12 mouse cellular contexts compared by ENCODE assay signal in genomic region chr4:152264867-152265568, GRCm38 (mm10). TPM values are rescaled to one million over a fixed set of nuclear protein-coding genes. Genes with fewer than 3 reads are reported as not detected.
DNase-seq lines count a peak whose midpoint lies in the region; ATAC-seq and TF ChIP-seq lines count a peak whose summit lies in the region.
"Had no signal": no experiment of that assay in that cellular context is flagged by ENCODE, and none has a peak within 500 bp of the region (broad histone marks: within the 10 kb centered on the region; RNA-seq: fewer than 3 reads in every experiment).

No protein-coding gene starts in this region.

- DNase-seq in heart, postnatal 0 days (ENCODE audit: low spot score): no peak
- DNase-seq in heart, adult 8-10 months (ENCODE audit: low spot score): no peak
- DNase-seq in 416B (ENCODE audit: low read depth): peak; percentile 51
- no peak for DNase-seq in frontal cortex, postnatal 14 days (ENCODE audit: low spot score in 2 of 2)
- DNase-seq: cerebellum, adult 18-20 months; kidney, postnatal 4 days had no signal

- H3K27me3 ChIP-seq in heart, postnatal 0 days (ENCODE audit: control insufficient read depth, insufficient read depth, low read length): no peaks in the 10 kb centered on the region
- H3K27me3 ChIP-seq in C2C12 (ENCODE audit: control insufficient read depth, insufficient read depth, insufficient read length): no peaks in the 10 kb centered on the region

- H3K36me3 ChIP-seq in heart, postnatal 0 days (replicated peaks; ENCODE audit: control insufficient read depth, insufficient read depth, low read length): peaks cover 6% of the 10 kb centered on the region; the same call in 1 of the 2 replicates
- peaks cover 53% of the 10 kb centered on the region for H3K36me3 ChIP-seq in C2C12 (ENCODE audit: control insufficient read depth, insufficient read depth)
- H3K36me3 ChIP-seq: limb, embryonic 12.5 days had no signal

- H3K9ac ChIP-seq in heart, postnatal 0 days (replicated peaks; ENCODE audit: low read depth, low read length): no peak overlapping the region
- H3K9ac ChIP-seq: midbrain, embryonic 13.5 days had no signal

- H3K9me3 ChIP-seq in heart, postnatal 0 days (replicated peaks; ENCODE audit: control insufficient read depth, low read length): no peaks in the 10 kb centered on the region
- H3K9me3 ChIP-seq: limb, embryonic 12.5 days; midbrain, embryonic 13.5 days had no signal

- no peak overlapping the region for H3ac ChIP-seq in C2C12 (ENCODE audit: control insufficient read depth, insufficient read length, low read depth)

- H3K27ac ChIP-seq in heart, postnatal 0 days (ENCODE audit: low read depth): peak overlapping the region; percentile 90; the same call in 1 of the 2 replicates
- H3K27ac ChIP-seq in cortical plate, adult 2 months (ENCODE audit: insufficient read depth, low read length): no peak overlapping the region
- H3K27ac ChIP-seq: limb, embryonic 12.5 days; midbrain, embryonic 13.5 days had no signal

- TF ChIP-seq POLR2A in cortical plate, adult 2 months (IDR thresholded peaks at IDR 0.05; ENCODE audit: extremely low read depth, insufficient read depth, low read length): no peak

- no peak for TF ChIP-seq EP300 in heart, postnatal 0 days (IDR thresholded peaks at IDR 0.05; ENCODE audit: low read depth)

- H3K79me2 ChIP-seq in C2C12 (ENCODE audit: control insufficient read depth, insufficient read depth): no peaks in the 10 kb centered on the region

- ATAC-seq in heart, postnatal 0 days (ENCODE audit: insufficient read depth, low read depth): no peak
- ATAC-seq in erythroid progenitor cell, adult 5-6 weeks (replicated peaks; ENCODE audit: low FRiP score, poor library complexity, severe bottlenecking): no peak
- ATAC-seq: midbrain, embryonic 13.5 days had no signal

- TF ChIP-seq CTCF in heart, postnatal 0 days (IDR thresholded peaks at IDR 0.05; ENCODE audit: low read depth): peak; percentile 35
- TF ChIP-seq CTCF in C2C12 (IDR thresholded peaks at IDR 0.05; ENCODE audit: control insufficient read depth, insufficient read depth, insufficient read length): no peak
- TF ChIP-seq CTCF in cortical plate, adult 2 months (IDR thresholded peaks at IDR 0.05; ENCODE audit: extremely low read depth, insufficient read depth, low read length): peak; percentile 30

- H3K4me3 ChIP-seq in heart, postnatal 0 days (ENCODE audit: low read depth, low read length): no peak overlapping the region
- no peak overlapping the region for H3K4me3 ChIP-seq in C2C12 (ENCODE audit: insufficient read depth, poor library complexity, severe bottlenecking)
- no peak overlapping the region for H3K4me3 ChIP-seq in cortical plate, adult 2 months (ENCODE audit: insufficient read depth, low read length)
- H3K4me3 ChIP-seq: limb, embryonic 12.5 days; midbrain, embryonic 13.5 days had no signal

- WGBS in heart, postnatal 0 days: 86% methylated on average over 9 of the region's 9 CpGs

- H3K4me1 ChIP-seq in heart, postnatal 0 days (ENCODE audit: control insufficient read depth, insufficient read depth): peaks cover 74% of the 10 kb centered on the region
- H3K4me1 ChIP-seq in cortical plate, adult 2 months (ENCODE audit: control insufficient read depth, insufficient read depth, low read length): peaks cover 6% of the 10 kb centered on the region

- no peaks in the 10 kb centered on the region for H3K79me3 ChIP-seq in C2C12 (ENCODE audit: low read depth)

- no peak overlapping the region for H3K4me2 ChIP-seq in heart, postnatal 0 days (ENCODE audit: low read depth, low read length)
- H3K4me2 ChIP-seq: limb, embryonic 12.5 days; midbrain, embryonic 13.5 days had no signal

TF ChIP-seq in C2C12, 6 proteins besides CTCF, POLR2A, EP300 and RAD21:
- TF ChIP-seq MYOD1 (IDR thresholded peaks at IDR 0.05; ENCODE audit: control insufficient read depth, insufficient read length, low read depth) (peak; percentile 24), FOSL1 (IDR thresholded peaks at IDR 0.05; ENCODE audit: insufficient read depth, low read length, poor library complexity, severe bottlenecking) (no peak), CEBPB (IDR thresholded peaks at IDR 0.05; ENCODE audit: low read depth) (no peak), USF1 (IDR thresholded peaks at IDR 0.05; ENCODE audit: low read depth) (no peak), MAX (IDR thresholded peaks at IDR 0.05) (peak; percentile 87)

RNA-seq across cellular contexts. Expression of gene Gpr153, which starts 9.0 kb away (rescaled TPM):
- 50.8 and 56.4 TPM in 2 replicates for total RNA-seq in heart, postnatal 0 days (2014; rRNA removed; ENCODE audit: low replicate concordance)
- 5.0 TPM in 2 replicates for polyA plus RNA-seq in heart, postnatal 0 days (2015; fragmentation: Nextera tagmentation; extraction: Ambion mirVana)
- 10 to 100 TPM in 2 of 4 experiments, 1 to 10 TPM in 2; 5.6 to 11.9 (median 9.8) TPM for total RNA-seq in heart, adult 8-10 months (2022)
- polyA plus RNA-seq in C2C12 (2012; fragmentation: generic; extraction: Trizol): 5.4 TPM
- polyA plus RNA-seq in cortical plate, adult 2 months (2012; rRNA removed): 24.0 and 25.9 TPM in 2 replicates
- not detected in 2 replicates for total RNA-seq in erythroid progenitor cell, adult 5-6 weeks (2015; ENCODE audit: low replicate concordance)
- not detected in 2 replicates for total RNA-seq in erythroid progenitor cell, adult 5-6 weeks (2017; ENCODE audit: low replicate concordance)

RNA-seq across cellular contexts. Expression of gene Hes3, which starts 26.4 kb away (rescaled TPM):
- total RNA-seq in heart, postnatal 0 days (2014; rRNA removed; ENCODE audit: low replicate concordance): not detected in 2 replicates
- polyA plus RNA-seq in heart, postnatal 0 days (2015; fragmentation: Nextera tagmentation; extraction: Ambion mirVana): not detected in 2 replicates
- not detected for total RNA-seq in heart, adult 8-10 months (2022)
- polyA plus RNA-seq in C2C12 (2012; fragmentation: generic; extraction: Trizol): not detected
- polyA plus RNA-seq in cortical plate, adult 2 months (2012; rRNA removed): 1.1 and 1.2 TPM in 2 replicates
- total RNA-seq in erythroid progenitor cell, adult 5-6 weeks (2015; ENCODE audit: low replicate concordance): not detected in 2 replicates
- not detected in 2 replicates for total RNA-seq in erythroid progenitor cell, adult 5-6 weeks (2017; ENCODE audit: low replicate concordance)
- total RNA-seq: heart, postnatal 10 days had no signal
- polyA plus RNA-seq: limb, embryonic 12.5 days had no signal

RNA-seq across cellular contexts. Expression of gene Icmt, which starts 32.0 kb away (rescaled TPM):
- total RNA-seq in heart, postnatal 0 days (2014; rRNA removed; ENCODE audit: low replicate concordance): 26.1 and 38.0 TPM in 2 replicates
- 12.7 and 15.0 TPM in 2 replicates for polyA plus RNA-seq in heart, postnatal 0 days (2015; fragmentation: Nextera tagmentation; extraction: Ambion mirVana)
- total RNA-seq in heart, adult 8-10 months (2022): 10 to 100 TPM; 25.2 to 36.4 (median 30.6) TPM
- 34.1 TPM for polyA plus RNA-seq in C2C12 (2012; fragmentation: generic; extraction: Trizol)
- 32.9 and 35.2 TPM in 2 replicates for polyA plus RNA-seq in cortical plate, adult 2 months (2012; rRNA removed)
- 8.0 and 24.5 TPM in 2 replicates for total RNA-seq in erythroid progenitor cell, adult 5-6 weeks (2015; ENCODE audit: low replicate concordance)
- total RNA-seq in erythroid progenitor cell, adult 5-6 weeks (2017; ENCODE audit: low replicate concordance): 14.2 TPM in 2 replicates

RNA-seq across cellular contexts. Expression of gene Rnf207, which starts 53.8 kb away (rescaled TPM):
- total RNA-seq in heart, postnatal 0 days (2014; rRNA removed; ENCODE audit: low replicate concordance): 171 and 226 TPM in 2 replicates
- polyA plus RNA-seq in heart, postnatal 0 days (2015; fragmentation: Nextera tagmentation; extraction: Ambion mirVana): 109 and 115 TPM in 2 replicates
- 10 to 100 TPM; 29.1 to 63.4 (median 46.1) TPM for total RNA-seq in heart, adult 8-10 months (2022)
- polyA plus RNA-seq in C2C12 (2012; fragmentation: generic; extraction: Trizol): 0.23 TPM
- polyA plus RNA-seq in cortical plate, adult 2 months (2012; rRNA removed): 22.2 and 25.0 TPM in 2 replicates
- total RNA-seq in erythroid progenitor cell, adult 5-6 weeks (2015; ENCODE audit: low replicate concordance): not detected in 2 replicates
- not detected in 2 replicates for total RNA-seq in erythroid progenitor cell, adult 5-6 weeks (2017; ENCODE audit: low replicate concordance)

Comparison
In these comparisons a context has a peak if more than half of its experiments do, and no peak if none do; other contexts are left out.
1. RNA of gene Gpr153, which starts 9.0 kb away (total RNA-seq): 50.8 to 56.4 TPM in heart, postnatal 0 days and 5.6 to 11.9 TPM in heart, adult 8-10 months; not detected in erythroid progenitor cell, adult 5-6 weeks; every median in the first group is over 4 times any median in the second.